Mouse (Mus musculus): ENCODE results near the gene Sstr1.

The Sstr1 gene

DNA sequence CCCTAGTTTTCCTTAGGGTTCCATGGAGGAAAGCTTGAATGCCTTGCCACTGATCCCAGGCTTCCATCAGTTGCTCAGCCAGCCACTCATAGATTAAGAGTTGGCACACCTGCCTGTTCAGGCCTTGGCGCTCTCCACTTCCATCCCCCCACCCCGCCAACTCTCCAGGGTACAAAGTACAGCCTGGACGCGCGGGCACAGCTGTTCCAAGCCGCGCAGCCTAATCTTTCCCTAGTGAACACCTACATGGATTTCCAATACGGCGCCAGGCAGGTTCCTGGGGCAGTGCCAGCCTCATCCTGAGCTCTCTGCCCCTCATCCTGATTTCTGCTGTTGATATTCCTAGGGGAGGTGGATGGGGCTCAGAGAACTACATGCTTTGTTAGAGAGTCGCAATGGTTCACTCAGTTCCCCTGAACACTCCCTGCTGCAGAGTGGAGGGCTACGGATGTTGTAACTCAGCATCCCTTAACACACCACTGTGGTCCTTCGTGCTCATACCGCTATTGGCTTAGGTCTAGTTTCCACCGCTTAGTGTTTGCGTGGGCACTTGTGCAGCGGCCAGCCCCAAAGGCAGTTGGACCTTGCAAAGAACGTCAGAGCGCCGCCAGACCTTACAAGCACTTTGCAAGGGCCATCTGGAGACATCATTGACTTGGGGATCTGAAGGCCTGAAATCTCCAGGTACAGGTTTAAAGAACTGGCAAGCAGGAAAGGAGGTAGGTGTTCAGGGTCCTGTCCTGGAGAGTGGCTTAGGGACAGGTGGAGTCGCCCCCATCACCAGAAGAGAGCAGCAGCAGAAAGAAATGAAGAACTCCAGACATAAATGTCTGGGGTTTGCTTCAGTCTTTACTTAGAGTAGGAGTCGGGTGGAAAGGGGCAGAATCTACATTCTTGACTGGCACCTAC, at the start of gene Sstr1:
Gene Sstr1 (plus strand): TSS at position 610 of the 909 bp plus-strand sequence.
- peak; percentile 11 for DNase-seq (ENCODE audit: low spot score)

DNA sequence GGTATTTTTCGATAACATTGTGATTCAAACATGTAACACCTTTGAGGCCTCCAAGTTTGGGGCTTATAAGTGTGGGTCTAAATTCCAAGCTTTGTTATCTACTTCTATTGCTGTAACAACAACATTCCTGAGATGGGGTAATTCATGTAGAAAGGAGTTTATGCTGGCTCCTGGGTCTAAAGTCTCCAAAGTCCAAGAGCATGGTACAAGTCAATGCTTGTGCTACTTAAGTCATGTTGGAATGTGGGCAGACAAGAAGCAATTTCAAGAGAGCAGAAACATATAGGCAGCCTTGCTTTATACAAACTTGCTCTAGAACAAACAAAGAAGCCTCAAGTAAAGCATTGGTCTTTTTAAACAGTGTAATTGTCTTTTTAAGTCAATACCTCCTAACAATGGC, 12.8 kb upstream of the Sstr1 start:
- no peak for DNase-seq (ENCODE audit: low spot score)

DNA sequence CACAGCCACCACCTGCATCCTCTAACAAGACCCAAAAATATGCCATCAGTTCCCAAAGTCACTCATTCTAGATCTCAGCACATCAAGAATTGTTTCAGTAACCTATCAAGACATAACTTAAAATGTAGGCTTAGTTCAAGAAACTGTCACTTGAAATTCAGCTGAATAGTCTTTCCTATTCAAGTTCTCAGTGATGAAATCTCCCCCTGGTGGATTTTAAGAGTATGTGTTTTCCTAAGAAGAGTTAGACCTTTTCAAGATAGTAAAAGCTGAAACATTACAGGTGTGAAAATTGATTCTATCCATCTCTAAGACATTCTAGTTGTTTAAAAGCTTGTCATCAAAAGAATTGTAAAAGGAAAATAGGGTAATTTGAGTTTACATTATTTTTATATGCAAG, 10.4 kb upstream of the Sstr1 start:
- peak; percentile 12 for DNase-seq (ENCODE audit: low spot score)

DNA sequence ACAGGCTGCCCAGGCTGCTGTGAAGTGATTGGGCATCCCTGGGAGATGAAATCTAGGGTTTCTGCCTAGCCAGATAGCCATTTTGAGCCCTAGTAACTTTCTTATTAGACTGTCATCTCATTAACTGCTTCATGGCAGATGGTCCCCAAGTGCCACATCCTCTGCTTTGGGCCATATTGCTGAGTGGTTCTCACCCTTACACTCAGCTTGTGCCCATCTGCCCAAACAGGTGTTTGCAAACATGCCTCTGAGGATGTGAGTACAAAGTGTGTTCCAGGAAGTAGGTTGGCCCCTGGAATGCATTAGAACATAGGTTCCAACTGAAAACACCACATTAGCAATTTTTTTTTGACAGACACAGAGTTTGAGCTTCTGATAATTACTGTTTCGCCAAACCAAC, 3.6 kb upstream of the Sstr1 start:
- no peak for DNase-seq (ENCODE audit: low spot score)

DNA sequence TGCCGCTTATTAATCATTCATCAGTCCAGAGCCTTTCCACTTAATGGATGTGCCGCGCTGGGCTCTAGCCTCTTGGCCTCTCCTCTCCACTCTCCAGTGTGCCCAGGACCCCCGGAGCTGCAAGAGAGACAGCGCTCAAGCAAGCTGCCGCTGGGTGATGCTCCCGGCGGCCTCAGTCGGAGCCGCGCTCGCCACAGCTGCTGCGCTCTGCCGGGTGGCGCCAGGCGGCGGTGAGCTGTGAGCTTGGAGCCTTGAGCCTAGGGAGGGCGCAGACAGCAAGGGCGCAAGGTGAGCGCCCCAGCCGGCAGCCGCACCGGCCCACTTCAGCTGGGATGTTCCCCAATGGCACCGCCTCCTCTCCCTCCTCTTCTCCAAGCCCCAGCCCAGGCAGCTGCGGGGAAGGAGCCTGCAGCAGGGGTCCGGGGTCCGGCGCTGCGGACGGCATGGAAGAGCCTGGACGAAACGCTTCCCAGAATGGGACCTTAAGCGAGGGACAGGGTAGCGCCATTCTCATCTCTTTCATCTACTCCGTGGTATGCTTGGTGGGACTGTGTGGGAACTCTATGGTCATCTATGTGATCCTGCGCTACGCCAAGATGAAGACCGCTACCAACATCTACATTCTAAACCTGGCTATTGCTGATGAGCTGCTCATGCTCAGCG, 820 bp downstream of the Sstr1 start:
- DNase-seq (ENCODE audit: low spot score): peak; percentile 51

DNA sequence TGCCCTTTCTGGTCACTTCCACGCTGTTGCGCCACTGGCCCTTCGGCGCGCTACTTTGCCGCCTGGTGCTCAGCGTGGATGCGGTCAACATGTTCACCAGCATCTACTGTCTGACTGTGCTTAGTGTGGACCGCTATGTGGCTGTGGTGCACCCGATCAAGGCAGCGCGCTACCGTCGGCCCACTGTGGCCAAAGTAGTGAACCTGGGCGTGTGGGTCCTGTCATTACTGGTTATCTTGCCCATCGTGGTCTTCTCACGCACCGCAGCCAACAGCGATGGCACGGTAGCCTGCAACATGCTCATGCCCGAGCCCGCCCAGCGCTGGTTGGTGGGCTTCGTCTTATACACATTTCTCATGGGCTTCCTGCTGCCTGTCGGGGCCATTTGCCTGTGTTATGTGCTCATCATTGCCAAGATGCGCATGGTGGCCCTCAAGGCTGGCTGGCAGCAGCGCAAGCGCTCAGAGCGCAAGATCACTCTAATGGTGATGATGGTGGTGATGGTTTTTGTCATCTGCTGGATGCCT, 1.4 kb downstream of the Sstr1 start:
- no peak for DNase-seq (ENCODE audit: low spot score)

DNA sequence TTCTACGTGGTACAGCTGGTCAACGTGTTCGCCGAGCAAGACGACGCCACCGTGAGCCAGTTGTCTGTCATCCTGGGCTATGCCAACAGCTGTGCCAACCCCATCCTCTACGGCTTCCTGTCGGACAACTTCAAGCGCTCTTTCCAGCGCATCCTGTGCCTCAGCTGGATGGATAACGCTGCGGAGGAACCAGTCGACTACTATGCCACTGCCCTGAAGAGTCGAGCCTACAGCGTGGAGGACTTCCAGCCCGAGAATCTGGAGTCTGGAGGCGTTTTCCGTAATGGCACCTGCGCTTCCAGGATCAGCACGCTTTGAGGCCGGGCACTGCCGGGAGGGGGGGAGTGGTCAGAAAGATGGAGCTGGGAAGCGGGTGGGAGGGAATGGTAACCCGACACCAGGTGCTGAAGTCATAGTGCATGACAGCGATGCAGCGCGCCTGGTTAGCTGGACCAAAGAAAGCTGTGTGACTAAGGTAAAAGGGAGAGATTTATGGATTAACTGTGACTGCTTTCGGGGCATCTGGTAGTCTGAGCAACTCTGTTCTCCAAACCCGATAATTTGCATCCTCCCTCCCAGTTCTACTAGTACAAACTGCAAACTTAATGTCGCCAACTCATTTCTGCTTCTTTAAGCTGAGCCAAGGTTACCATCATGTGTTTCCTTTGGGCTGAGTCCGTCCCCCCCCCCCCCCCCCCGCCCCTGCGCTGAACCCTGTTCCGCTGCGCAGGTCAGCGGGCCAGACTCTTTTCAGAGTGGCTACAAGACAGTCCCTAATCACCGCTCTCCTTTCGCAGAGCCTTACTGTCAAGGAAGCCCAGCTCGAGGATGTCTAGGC, 2.1 kb downstream of the Sstr1 start:
- peak; percentile 78 for DNase-seq (ENCODE audit: low spot score)

DNA sequence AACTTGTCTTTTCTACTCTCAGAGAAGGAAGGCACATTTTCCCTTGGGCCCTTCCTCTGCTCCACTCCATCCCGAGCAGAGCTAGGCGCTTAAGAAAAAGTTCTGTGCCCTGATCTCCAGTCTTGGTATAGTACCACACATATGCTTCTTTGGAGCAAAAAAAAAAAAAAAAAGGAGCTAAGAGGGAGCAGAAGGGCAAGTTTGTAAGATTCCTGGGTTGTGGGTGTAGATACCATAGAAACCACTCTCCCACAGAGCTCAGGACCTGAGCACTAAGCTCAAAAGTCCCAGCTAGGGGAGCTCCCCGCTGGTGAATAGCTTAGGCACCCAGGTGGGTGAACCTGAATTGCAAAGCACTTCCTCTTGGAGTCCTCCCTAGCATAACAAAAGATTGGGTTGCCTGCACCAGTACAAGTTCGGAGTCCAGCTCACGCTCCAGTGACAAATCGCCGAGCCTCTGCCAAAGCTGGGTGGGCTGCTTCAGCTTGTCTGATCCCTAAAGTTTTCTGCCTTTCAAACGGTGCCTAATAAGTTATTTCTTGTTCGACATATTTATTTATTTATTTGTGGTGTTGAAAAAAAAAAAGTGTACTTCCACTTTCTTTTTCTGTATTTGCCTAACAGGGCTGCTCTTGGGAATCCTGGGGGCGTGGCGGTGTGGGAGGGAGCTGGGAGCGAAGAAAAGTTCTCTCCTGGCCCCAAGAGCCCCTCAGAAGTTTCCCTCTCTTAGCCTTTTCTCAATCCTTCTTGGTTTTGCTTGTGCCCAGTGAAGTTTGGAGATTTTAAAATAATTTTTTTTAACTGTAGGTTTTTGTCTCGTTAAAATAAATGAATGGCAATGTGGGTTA, 2.9 kb downstream of the Sstr1 start:
- DNase-seq (ENCODE audit: low spot score): peak; percentile 40

DNA sequence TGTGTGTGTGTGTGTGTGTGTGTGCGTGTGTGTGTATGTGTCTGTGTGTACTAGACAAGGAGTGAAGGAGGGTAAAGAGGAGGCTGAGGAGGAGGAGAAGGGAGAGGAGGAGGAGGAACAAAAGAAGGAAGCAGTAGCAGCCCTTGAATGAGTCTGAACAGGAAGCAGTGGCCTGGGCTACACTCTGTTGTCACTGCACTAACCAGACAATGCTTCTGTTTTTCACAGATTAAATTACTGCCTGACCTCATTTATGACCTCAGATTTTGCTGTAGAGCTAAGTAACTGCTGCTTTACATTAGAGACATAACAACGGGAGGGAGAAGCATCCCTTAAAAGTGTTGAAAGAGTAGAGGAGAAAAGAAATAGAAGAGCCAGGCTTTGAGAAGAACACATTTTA, 4.6 kb downstream of the Sstr1 start:
- DNase-seq (ENCODE audit: low spot score): peak; percentile 29

DNA sequence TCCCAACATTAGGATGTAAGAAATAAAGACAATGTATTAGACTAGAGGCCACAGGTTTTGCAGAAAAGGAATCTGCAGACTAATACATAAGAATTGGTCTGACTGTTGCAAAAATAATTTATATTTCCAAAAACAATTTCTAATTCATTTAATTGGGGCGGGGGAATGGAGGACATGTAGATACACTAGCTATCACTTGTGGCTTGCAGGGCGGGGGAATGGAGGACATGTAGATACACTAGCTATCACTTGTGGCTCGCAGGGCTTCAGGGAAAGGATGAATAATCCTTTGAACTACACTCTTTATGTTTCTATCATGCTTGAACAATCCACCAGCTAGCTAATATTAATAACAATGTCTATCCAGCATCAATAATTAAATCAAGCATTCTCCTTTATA, 7.5 kb downstream of the Sstr1 start:
- no peak for DNase-seq (ENCODE audit: low spot score)

DNA sequence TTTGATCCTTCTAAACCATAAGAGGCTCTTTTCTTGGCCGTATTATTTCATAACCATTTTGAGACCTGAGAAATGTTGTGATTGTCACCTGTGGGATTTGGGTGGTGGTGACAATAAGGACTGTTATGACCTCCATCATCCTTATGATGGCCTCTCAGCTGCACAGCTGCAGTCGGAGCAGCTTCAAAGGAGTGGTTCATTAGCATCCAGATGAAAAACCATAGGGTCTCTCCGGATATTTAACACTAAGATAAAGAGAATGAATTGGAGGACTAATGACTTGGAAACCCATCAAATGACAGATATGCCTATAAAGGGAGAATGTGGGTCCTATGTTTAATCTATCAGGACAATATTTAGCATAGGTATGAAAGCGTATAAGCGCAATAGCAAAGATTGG, 14.1 kb downstream of the Sstr1 start:
- DNase-seq (ENCODE audit: low spot score): no peak

DNA sequence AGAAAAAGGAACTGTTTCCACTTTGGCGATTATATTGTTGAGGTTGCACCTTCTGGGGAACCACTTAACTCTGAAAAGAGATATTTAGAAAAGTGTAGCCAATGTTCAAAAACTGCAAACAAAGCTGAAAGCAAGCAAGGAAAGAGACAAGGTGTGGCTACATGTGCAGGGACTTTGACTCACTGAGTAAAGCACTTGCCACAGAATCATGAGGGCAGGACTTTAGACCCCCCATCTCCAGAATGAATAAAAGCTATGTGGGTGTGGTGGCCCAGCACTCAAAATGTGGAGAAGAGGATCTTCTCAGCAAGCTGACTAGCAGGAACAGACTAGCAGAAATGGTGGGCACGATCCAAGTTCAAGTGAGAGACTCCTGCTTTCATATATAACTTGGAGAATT, 20.9 kb downstream of the Sstr1 start:
- no peak for DNase-seq (ENCODE audit: low spot score)

DNA sequence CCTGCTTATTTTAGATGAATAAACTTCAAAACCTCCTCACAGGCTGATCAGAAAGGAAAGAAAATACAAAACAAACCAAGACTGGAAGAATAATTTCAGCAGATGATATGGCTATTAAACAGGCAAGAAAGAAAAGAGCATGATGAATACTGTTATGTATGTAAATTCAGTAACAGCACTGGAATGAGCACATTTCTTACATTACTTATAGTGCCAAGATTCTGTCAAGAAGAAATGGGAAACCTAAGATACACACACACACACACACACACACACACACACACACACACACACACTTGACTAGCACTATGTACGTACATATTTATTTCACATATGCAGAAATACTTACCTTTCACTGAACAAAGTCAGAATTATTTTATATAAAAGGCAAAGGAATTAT, 40.3 kb downstream of the Sstr1 start:
- no peak for DNase-seq (ENCODE audit: low spot score)
